Mouse (Mus musculus) adrenal gland, postnatal 10 days (tissue): ENCODE measurements around the gene Nrcam. TPM values are rescaled to one million over a fixed set of nuclear protein-coding genes. Genes with fewer than 3 reads are reported as not detected.

Experiments
- DNase-seq: peaks from one replicate; pipeline ENCODE4 v3.0.0; 2021; ENCODE audit warnings: mixed read lengths
- total RNA-seq, 2 experiments: library from RNA; stranded (reverse); gene quantifications; 2 replicates each; pipeline ENCODE4 v1.2.3; 2021

The Nrcam gene
- total RNA-seq, 2 experiments from 2014 or later: 5.8 to 12.0 TPM

GRCm38 (mm10) chr12:44357881-44358280, 29.2 kb downstream of the Nrcam start:
- no peak for DNase-seq

GRCm38 (mm10) chr12:44371076-44371710, 42.5 kb downstream of the Nrcam start:
- no peak for DNase-seq

- no peak for DNase-seq
Measured at GRCm38 (mm10) chr12:44375956-44376355, 47.3 kb downstream of the Nrcam start.

GRCm38 (mm10) chr12:44378431-44379161, 49.9 kb downstream of the Nrcam start:
- DNase-seq: no peak

- DNase-seq: no peak
Measured at GRCm38 (mm10) chr12:44380805-44381204, 52.1 kb downstream of the Nrcam start.

GRCm38 (mm10) chr12:44386398-44386797, 57.7 kb downstream of the Nrcam start:
- DNase-seq: no peak

- no peak for DNase-seq
Measured at GRCm38 (mm10) chr12:44388220-44388619, 59.5 kb downstream of the Nrcam start.

GRCm38 (mm10) chr12:44390391-44391137, 61.9 kb downstream of the Nrcam start:
- DNase-seq: no peak

- DNase-seq: no peak
Measured at GRCm38 (mm10) chr12:44394901-44395300, 66.2 kb downstream of the Nrcam start.

GRCm38 (mm10) chr12:44397782-44398181, 69.1 kb downstream of the Nrcam start:
- no peak for DNase-seq

- no peak for DNase-seq
Measured at GRCm38 (mm10) chr12:44402134-44402533, 73.4 kb downstream of the Nrcam start.

- no peak for DNase-seq
Measured at GRCm38 (mm10) chr12:44403270-44403669, 74.6 kb downstream of the Nrcam start.

GRCm38 (mm10) chr12:44403731-44404424, 75.2 kb downstream of the Nrcam start:
- no peak for DNase-seq

GRCm38 (mm10) chr12:44409786-44410185, 81.1 kb downstream of the Nrcam start:
- no peak for DNase-seq

GRCm38 (mm10) chr12:44411031-44411430, 82.3 kb downstream of the Nrcam start:
- DNase-seq: no peak

GRCm38 (mm10) chr12:44422154-44422866, 93.6 kb downstream of the Nrcam start:
- DNase-seq: no peak

GRCm38 (mm10) chr12:44422867-44423255, 94.2 kb downstream of the Nrcam start:
- no peak for DNase-seq

GRCm38 (mm10) chr12:44424011-44424410, 95.3 kb downstream of the Nrcam start:
- no peak for DNase-seq

- DNase-seq: peak; percentile 6
Measured at GRCm38 (mm10) chr12:44425040-44425439, 96.4 kb downstream of the Nrcam start.

GRCm38 (mm10) chr12:44430335-44430734, 101.7 kb downstream of the Nrcam start:
- DNase-seq: no peak

- DNase-seq: peak; percentile 5
Measured at GRCm38 (mm10) chr12:44430996-44431395, 102.3 kb downstream of the Nrcam start.

- no peak for DNase-seq
Measured at GRCm38 (mm10) chr12:44432727-44433126, 104.0 kb downstream of the Nrcam start.
